Mouse (Mus musculus): ENCODE measurements around the gene Cdk13.

The Cdk13 gene

DNA sequence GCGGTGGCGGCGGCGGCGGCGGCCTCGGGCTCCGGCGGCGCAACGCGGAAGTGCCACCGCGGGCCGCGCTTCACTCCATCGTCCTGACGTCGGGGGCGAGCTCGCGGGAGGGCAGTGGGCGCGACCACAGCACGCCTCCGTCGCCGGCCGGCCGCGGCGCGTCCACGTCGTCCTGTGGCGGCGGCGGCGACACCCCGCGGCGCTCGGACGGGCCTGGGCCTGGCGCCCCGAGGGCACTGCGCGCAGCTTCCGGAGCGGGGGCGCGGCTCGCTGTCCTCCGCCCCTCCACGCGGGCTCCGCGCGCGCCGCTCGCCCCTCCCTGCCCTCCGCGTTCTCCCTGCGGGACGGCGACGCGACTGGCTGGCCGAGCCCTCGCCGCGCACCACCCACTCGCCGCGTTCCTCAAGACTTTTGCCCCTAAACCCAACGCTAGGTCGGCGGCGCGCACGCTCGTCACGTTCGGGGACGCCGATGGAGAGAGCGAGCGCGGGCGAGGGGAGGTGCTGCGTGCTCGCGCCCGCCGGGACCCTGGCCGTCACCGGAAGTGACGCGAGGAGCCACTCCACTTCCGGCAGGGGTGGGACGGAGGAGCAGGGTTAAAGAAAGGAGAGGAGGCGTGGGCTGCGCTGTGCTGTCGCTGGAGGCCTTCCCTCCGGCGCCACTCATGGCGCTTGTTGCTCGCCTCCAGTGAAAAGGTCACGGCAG, at the start of gene Cdk13:
Gene Cdk13, minus strand, starts transcription at position 189 of the 705 bp plus-strand sequence.
- peak; percentile 82 for DNase-seq (ENCODE audit: extremely low spot score, low read depth, low spot score)

DNA sequence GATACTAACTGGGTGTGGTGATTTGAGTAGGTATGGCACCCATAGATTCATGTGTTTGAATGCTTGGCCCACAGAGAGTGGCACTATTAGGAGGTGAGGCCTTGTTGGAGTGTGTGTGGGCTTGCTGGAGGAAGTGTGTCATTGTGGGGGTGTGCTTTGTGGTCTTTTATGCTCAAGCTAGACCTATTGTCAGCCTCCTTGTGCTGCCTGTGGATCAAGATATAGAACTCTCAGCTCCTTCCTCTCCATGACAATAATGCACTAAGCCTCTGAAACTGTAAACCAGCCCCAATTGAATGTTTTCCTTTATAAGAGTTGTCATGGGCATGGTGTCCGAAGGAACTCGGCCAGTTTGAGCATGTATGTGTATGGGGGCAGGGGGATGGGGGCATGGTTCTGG, 38.4 kb upstream of the Cdk13 start:
- DNase-seq (ENCODE audit: extremely low spot score, low read depth, low spot score): no peak

DNA sequence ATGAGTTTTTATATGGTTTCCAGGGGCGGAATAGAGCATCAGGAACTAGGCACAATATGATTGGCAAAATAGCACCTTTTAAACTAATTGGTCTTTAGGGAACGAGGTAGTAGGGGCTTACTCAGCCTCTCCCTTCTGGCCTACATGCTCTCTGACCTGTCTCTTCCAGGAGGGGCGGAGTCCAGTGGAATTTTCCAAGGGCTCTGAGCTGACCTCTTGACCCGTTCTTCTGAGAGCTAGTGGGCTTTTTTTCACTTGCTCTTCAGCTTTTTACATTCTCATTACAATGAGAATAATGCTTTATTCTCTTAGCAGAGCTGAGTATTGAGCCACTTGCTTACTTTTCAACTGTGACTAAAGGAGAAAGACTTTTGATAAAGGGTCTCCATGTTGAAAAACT, 37.9 kb upstream of the Cdk13 start:
- no peak for DNase-seq (ENCODE audit: extremely low spot score, low read depth, low spot score)

DNA sequence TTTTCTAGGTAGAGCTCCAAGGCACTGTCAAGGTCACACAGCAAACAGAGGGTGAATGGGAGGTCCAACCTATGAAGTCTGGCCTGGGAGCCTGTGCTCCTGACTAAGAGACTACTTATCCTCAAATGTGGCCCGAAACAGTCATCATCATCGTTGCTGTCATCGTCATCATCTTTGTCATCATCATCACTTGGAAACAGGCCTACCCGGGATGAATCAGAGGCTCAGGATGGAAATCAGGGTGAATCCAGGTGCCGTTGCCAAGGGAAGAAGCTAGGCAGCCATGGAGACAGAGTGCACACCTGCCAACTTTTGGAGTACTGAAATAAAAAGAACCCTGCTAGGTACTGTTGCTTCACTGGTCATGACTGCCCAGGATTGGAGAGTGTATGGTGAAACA, 34.2 kb upstream of the Cdk13 start:
- no peak for DNase-seq (ENCODE audit: extremely low spot score, low read depth, low spot score)

DNA sequence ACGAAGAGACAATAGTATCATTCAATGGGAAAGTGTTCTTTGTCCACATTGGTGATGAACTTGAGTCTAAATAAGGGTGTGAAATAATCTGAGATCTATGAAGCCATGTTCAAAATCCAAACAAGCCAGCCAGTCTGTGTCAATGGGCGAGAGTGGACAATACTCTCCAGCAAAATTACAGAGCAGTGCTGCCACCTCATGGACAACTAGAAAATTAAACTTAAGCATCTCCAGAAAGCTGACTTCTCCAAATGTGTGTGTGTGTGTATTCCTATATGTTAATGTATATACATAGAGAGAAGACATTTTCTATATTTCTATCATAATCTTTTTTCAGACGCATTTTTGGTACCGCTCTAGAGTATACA, 33.6 kb upstream of the Cdk13 start:
- DNase-seq (ENCODE audit: extremely low spot score, low read depth, low spot score): peak; percentile 30

DNA sequence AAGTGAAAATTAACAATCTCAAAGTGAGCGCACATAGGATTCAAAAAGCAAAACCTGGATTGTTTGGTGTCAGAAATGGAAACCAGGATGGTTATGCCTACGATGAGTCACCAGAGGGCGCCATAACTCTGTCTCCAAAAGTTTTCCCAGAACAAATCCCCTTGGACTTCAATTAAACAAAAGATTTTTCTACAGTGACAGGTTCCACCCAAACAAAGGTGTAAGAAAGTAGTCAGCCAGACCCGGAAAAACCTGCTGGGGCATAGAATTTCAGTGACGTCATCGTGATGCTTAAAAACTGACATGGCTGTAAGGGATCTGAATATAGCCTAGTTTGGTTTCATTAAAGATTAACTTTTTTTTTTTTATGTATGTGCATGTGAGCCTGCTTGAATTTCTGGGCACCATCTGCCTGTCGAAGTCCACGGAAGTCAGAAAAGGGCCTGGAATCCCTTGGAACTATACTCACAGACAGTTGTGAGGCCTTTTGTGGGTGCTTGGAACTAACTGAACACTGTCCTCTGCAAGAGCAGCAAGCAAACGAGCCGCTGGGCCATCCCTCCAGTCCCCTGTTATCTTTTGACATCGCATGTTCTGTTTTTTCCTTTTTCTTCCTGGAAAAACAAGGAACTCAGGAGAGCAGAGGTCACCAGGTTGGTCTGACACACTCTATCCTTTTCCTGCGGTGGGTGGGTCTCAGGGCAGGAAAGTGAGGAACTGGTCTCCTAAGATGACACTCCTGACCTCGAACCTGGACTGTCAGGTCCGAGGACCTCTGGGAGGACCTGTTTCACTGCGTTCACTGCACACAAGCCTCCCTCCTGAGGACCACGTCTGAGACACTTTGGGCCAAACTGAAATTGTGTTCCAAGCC, 33.0 kb upstream of the Cdk13 start:
- peak; percentile 30 for DNase-seq (ENCODE audit: extremely low spot score, low read depth, low spot score)

DNA sequence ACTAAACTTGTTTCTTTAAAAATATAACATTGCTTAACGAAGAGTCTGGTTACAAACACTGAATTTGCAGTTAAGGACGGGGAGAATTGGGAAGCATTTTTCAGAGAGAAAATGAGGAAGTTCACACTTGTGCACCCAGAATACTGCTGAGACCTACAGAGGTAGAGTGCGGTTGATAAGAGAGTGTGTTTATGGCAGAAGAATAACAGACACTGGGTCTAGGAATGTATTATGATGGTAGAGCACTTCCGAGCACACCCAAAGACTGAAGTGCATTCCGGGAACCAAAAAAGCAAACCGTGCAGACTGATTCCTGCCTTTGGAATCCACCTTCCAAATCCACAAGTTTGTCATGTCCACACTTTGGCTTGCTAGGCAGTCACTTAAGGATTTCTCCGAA, 31.9 kb upstream of the Cdk13 start:
- no peak for DNase-seq (ENCODE audit: extremely low spot score, low read depth, low spot score)

DNA sequence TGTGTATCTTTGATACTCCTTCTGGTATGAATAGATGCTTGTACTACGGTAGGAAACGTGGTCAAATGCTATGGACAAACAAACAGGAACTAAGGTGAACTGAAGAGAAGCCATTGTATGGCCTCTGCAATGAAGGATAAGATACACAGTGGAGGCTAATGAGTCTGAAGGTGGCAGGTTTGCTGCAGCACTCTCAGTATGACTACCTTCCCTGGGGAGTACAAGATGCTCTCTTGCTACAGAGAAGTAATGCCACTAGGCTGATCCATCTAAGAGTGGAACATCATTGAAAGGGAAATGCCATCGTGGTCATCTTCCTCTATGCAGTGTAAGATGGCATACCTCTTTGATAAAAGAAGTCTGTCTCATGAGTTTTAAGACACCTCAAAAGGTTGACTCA, 28.0 kb upstream of the Cdk13 start:
- no peak for DNase-seq (ENCODE audit: extremely low spot score, low read depth, low spot score)

DNA sequence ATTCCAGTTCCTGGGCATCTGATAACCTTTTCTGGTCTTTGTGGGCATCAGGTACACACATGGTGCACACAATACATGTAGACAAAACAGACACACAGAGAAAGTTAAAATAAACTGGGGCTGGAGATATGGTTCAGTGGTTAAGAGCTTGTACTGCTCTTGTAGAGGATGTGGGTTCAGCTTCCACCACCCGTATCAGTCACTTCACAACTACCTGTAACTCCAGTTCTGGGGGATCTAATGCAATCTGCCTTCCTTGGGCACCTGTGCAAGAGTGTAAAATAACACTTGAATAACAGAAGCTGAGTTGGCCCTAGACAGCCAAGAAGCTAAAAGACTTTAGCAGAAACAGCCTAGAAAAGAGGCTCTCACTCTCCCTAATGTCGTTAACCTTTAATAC, 12.3 kb upstream of the Cdk13 start:
- DNase-seq (ENCODE audit: extremely low spot score, low read depth, low spot score): no peak

DNA sequence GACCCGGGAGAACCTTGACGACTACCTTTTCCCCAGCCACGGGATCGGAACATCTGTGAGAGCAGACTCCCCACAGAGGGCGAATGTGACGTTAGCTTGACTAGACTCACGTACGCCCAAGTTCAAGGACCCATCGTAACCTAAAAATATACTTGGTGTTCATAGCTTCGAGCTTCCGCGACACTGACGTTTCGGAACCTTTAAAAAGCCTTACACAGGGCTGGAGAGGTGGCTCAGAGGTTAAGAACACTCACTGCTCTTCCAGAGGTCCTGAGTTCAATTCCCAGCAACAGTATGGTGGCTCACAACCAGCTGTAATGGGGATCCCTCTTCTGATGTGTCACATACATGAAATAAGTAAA, 698 bp upstream of the Cdk13 start:
- DNase-seq (ENCODE audit: extremely low spot score, low read depth, low spot score): no peak

DNA sequence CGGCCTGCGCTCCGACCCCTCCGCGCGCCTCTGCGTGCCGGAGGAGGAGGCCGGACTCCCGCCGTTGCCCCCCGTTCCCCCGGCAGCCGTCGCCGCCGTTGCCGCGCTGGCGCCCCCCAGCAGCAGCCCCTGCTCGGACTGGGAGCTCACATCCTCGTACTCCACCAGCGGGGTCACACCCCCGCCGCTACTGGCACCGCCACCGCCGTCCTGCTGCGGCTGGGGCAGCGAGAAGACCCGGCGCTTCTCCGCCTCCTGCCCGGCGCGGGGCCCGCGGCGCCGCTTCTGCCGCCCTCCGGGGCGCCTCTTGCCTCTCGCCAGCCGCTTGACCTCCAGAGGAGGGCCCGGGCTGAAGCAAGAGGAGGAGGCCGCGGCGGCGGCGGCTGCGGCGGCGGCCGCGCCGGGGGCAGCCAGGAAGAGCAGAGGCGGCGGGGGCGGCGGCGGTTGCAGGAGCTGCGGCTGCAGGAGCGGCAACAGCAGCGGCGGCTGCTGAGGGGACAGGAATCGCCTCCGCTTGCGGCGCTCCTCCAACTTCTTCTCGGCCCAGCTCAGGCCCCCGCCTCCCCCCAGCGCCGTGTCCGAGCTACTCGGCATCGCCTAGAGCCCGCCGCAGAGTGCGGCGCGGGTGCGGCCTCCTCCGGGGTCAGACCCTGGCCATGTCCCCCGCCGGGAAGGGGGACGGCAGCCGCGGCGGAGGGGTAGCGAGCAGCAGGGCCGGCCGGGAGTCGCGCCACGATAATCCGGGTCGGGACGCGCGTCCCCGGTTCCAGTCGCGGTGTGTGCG, 647 bp downstream of the Cdk13 start:
- no peak for DNase-seq (ENCODE audit: extremely low spot score, low read depth, low spot score)

DNA sequence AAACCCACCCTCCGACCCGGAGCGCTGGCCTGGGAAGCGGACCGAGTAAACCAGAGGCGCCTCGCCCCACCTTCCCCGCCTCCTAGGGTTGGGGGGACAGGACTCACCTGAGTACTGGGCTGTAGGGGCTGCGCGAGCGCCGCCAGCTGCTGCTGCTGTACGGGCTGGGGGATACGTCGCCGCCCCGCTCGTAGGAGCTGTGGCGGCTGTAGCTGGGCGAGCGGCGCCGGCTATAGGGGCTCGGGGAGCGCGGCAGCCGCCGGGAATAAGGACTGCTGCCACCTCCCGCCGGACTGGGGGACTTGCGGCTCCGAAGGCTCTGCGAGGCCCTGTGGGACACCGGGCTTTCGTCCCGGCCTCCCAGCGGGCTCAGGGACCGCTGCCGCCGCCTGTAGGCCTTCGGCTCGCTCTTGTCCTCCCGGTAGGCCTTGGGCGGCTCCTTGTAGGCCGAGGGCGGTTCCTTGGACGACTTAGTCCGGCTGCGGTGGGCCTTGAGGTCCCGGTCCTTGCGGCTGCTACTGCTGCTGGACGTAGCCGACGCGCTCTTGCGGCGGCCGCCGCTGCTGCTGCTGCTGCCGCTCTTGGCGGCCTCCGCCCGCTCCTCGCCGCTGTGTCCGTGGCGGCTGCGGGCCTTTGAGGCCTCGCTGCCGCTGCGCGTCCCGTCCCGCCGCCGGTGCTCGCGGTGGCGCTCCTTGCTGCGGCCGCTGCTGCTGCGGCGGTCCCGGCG, 1.4 kb downstream of the Cdk13 start:
- DNase-seq (ENCODE audit: extremely low spot score, low read depth, low spot score): no peak

DNA sequence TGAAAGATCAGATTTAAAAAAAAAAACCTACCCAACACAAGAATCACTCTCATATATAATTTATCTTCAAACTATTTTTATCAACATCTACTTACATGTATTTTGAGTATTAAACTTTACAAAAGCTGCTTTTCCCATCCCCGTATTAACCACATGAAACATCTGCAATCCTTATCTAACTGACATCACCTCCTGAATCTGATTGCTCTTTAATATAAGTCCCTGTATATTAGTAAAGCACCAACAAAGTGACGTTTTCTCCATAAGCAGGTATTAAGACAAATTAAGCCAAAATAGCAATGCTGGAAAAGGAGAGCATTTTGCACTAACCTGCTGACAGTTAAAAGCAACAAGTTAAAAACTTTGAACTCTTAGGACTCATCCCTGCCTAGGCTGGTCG, 2.0 kb downstream of the Cdk13 start:
- DNase-seq (ENCODE audit: extremely low spot score, low read depth, low spot score): no peak

DNA sequence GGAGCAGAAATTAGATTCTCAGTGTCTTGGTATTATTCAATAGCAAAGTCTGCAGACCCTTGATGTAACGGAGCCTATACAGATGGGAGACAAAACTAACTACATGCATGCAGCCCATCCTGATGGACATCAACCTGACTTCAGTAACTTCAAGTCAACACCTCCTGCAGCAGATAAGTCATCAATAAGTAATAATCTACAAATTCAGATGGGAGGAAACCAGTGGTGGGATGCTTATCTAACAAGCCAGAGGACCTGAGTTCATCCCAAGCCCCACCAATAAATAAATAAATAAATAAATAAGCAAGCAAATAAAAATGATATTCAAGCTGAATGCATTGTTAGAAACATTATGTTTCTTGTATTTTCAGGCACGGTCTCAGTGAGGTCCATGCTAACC, 5.2 kb downstream of the Cdk13 start:
- no peak for DNase-seq (ENCODE audit: extremely low spot score, low read depth, low spot score)

DNA sequence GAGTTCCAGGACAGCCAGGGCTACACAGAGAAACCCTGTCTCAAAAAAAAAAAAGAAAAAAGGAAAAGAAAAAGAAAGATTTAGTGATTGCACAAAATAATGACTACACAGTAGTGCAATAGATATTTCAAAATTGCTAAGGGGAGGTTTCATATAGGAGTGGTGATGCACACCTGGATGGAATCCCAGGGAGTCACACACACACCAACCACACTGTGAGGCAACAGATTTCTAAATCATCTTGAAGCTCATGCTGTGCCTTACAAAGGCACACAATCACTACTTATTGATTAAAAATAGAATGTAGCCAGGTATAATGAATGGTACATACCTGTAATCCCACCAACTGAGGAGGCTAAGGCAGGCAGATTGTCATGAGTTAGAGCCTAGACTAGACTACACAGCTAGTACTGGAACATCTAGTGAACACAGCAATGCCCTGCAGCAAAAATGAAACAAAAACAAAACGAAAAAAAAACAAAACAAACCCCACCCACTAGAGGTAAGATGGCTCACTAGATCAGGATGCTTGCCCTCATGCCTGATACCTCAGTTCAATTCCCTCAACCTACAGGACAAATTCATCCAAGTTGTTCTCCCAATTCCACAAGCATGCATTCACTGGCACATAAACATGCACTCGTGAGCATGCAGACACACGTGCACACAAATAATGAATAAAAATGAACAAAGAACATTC, 9.0 kb downstream of the Cdk13 start:
- no peak for DNase-seq (ENCODE audit: extremely low spot score, low read depth, low spot score)

DNA sequence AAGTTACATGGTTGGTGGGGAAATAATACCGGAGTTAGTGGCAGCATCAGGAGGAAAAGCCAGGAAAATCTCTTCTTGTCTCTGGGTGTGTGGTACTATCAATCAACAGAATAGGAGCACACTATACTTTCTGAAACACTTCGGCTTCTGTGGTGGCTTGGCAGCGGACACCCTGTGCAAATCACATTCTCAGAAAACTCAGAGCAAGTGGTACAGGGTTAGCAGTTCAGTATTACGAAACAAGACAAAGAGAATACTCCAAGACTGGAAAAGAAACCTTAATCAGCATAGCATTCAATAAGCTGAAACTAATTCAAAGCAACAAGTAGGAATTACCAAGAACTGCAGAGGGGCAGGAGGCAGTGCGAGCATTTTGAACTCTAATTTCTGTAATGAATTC, 21.3 kb downstream of the Cdk13 start:
- DNase-seq (ENCODE audit: extremely low spot score, low read depth, low spot score): no peak

DNA sequence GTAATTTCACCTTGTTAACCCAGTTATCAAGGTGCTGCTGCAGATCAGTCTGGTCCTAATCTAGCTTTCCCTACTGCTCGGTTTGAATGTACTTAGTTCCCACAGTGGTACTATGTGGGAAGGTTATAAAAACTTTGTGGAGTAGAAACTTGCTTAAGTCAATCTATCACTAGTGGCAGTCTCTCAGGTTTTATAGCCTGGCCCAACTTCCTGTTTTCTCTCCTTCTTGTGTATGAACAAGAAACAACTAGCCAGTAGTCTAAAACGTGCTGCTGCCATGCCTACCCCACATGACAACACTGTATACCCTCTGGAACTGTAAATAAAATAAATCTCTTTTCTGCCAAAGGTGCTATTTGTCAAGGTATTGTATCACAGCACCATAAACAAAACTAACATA, 25.0 kb downstream of the Cdk13 start:
- DNase-seq (ENCODE audit: extremely low spot score, low read depth, low spot score): no peak

DNA sequence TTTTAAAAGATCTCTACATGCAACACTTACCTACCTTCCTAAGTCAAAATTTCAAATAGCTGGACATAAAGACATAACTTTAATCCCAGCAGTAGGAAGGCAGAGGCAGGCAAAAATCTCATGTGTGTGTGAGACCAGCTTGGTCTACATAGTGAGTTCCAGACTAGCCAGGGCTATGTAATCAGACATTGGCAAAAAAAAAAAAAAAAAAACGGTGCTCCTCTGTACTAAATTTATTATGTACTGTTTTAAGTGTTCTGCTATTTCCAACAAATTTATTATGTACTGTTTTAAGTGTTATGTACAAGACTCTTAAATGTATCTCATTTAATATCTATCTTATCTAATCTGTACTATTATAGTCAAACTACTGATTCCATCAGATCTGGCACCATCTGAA, 28.6 kb downstream of the Cdk13 start:
- no peak for DNase-seq (ENCODE audit: extremely low spot score, low read depth, low spot score)

DNA sequence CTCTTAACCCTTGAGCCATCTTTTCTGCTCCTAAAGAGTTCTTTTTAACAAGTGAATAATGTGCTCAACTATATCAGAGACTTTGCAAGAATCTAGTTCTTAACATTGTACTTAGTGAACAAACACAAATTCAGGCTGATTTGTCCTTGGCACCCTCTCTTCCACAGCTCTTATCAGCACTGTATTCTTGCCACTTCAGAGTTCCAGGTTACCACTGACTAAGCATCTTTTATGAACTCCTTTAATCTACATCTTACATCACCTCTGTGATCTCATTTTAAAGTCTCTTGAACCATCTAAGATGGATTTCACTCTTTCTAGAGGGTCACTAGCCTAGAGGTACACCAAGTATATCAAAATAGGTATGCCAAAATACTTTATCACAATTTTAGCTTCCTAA, 29.5 kb downstream of the Cdk13 start:
- no peak for DNase-seq (ENCODE audit: extremely low spot score, low read depth, low spot score)

DNA sequence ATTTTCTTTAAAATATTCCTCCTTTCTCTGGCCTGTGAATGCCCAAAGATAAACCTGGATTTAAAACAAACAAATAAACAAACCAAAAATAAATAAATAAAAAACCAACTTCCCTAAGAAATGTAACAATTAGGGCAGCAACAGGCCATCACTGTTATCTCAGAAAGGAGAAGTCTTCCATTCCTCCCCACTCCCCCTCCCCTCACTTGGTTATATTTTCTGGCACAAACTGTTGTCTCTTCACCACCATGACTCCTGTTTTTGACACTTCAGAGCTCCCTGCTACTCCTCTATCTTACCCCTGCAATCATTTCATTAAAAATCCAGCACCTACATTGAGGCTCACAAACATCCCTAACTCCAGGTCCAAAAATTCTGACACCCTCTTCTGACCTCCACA, 31.8 kb downstream of the Cdk13 start:
- DNase-seq (ENCODE audit: extremely low spot score, low read depth, low spot score): no peak

DNA sequence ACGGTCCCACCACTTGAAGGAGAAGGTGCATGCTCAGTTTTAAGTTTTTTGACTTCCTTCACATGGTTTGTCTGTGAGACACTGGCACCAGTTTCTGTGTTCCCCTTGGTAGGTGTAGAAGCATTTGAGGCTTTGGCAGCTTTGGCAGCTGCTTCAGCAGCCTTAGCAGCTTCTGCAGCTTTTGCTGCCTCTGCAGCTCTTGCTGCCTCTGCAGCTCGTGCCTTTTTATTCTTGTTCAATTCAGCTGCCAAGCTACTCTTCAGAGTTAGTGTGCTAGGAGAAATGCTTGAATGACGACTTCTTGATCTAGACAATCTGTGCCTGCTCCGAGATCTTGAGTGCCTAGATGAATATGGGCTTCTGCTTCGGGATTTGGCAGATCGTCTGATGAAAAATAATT, 32.3 kb downstream of the Cdk13 start:
- no peak for DNase-seq (ENCODE audit: extremely low spot score, low read depth, low spot score)

All from hindlimb bud, embryonic 11.5 days (tissue).